Mouse (Mus musculus): ENCODE measurements around the gene Tfb2m.

Gene Tfb2m

GRCm38 (mm10) chr1:179492908-179493307 lies 53.2 kb downstream of the Tfb2m start:
- DNase-seq (ENCODE audit: low spot score), result no peak

- no peak for DNase-seq (ENCODE audit: low spot score)
Observed at GRCm38 (mm10) chr1:179488520-179488919, 57.5 kb downstream of the Tfb2m start.

GRCm38 (mm10) chr1:179487990-179488389 lies 58.1 kb downstream of the Tfb2m start:
- DNase-seq (ENCODE audit: low spot score), result no peak

GRCm38 (mm10) chr1:179487238-179487637 lies 58.8 kb downstream of the Tfb2m start:
- DNase-seq (ENCODE audit: low spot score), result no peak

GRCm38 (mm10) chr1:179485784-179486540 lies 60.1 kb downstream of the Tfb2m start:
- no peak for DNase-seq (ENCODE audit: low spot score)

- DNase-seq (ENCODE audit: low spot score), result no peak
Observed at GRCm38 (mm10) chr1:179480862-179481261, 65.2 kb downstream of the Tfb2m start.
